Mouse (Mus musculus): ENCODE results near the gene Ctnna3. TPM values are rescaled to one million over a fixed set of nuclear protein-coding genes. Genes with fewer than 3 reads are reported as not detected.

Ctnna3 gene
- total and polyA plus RNA-seq, 2 experiments from 2014 or later: 18.6 to 62.6 TPM

GRCm38 (mm10) chr10:63978969-63979368 is 549.1 kb downstream of the Ctnna3 start:
- WGBS: 63% methylated on average over 5 of the region's 5 CpGs

DNA sequence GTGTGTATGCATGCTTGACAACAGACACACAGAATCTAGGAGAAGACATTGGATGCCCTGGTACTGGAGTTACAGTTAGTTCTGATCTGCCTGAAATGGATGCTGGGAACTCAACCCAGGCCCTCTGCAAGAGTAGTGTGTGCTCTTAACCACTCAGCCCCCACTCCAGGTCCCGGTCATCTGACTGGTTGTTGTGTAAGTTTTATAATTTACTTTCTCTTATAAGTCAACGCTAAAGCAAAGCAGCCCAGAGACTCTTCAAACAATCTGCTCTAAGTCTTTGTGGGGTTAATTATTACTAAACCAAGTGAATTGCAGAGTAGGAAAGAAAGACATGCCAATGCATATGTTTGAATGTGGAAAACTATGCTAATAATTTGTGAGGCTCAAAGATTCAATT is 549.5 kb downstream of the Ctnna3 start:
- H3K4me3 ChIP-seq (ENCODE audit: low read depth, low read length): no peak overlapping the region
- no peak overlapping the region for H3K27ac ChIP-seq (ENCODE audit: low read depth)
- H3K36me3 ChIP-seq (replicated peaks; ENCODE audit: control insufficient read depth, insufficient read depth, low read length): no peaks in the 10 kb centered on the region
- TF ChIP-seq CTCF (IDR thresholded peaks at IDR 0.05; ENCODE audit: low read depth) (no peak), EP300 (IDR thresholded peaks at IDR 0.05; ENCODE audit: low read depth) (no peak)
- ATAC-seq (ENCODE audit: insufficient read depth, low read depth) (no peak), DNase-seq (ENCODE audit: low spot score) (no peak)
- no peak overlapping the region for H3K4me2 ChIP-seq (ENCODE audit: low read depth, low read length)
- no peaks in the 10 kb centered on the region; the same call in 1 of the 2 replicates for H3K4me1 ChIP-seq (ENCODE audit: control insufficient read depth, insufficient read depth)
- H3K27me3 ChIP-seq (ENCODE audit: control insufficient read depth, insufficient read depth, low read length): no peaks in the 10 kb centered on the region
- no peak overlapping the region for H3K9ac ChIP-seq (replicated peaks; ENCODE audit: low read depth, low read length)
- WGBS: 96% methylated on average over 2 of the region's 2 CpGs
- H3K9me3 ChIP-seq (replicated peaks; ENCODE audit: control insufficient read depth, low read length): no peaks in the 10 kb centered on the region

More at GRCm38 (mm10) chr10:63978969-63979368, 549.1 kb downstream of the Ctnna3 start:
- Histone ChIP-seq H3K4me3 (ENCODE audit: low read depth, low read length) (no peak overlapping the region), H3K9me3 (replicated peaks; ENCODE audit: control insufficient read depth, low read length) (no peaks in the 10 kb centered on the region), H3K27me3 (ENCODE audit: control insufficient read depth, insufficient read depth, low read length) (no peaks in the 10 kb centered on the region), H3K4me2 (ENCODE audit: low read depth, low read length) (no peak overlapping the region), H3K27ac (ENCODE audit: low read depth) (no peak overlapping the region), H3K36me3 (replicated peaks; ENCODE audit: control insufficient read depth, insufficient read depth, low read length) (no peaks in the 10 kb centered on the region), H3K9ac (replicated peaks; ENCODE audit: low read depth, low read length) (no peak overlapping the region), H3K4me1 (ENCODE audit: control insufficient read depth, insufficient read depth) (no peaks in the 10 kb centered on the region; the same call in 1 of the 2 replicates)
- TF ChIP-seq CTCF (IDR thresholded peaks at IDR 0.05; ENCODE audit: low read depth) (no peak), EP300 (IDR thresholded peaks at IDR 0.05; ENCODE audit: low read depth) (no peak)
- DNase-seq (ENCODE audit: low spot score) (no peak), ATAC-seq (ENCODE audit: insufficient read depth, low read depth) (no peak)

DNA sequence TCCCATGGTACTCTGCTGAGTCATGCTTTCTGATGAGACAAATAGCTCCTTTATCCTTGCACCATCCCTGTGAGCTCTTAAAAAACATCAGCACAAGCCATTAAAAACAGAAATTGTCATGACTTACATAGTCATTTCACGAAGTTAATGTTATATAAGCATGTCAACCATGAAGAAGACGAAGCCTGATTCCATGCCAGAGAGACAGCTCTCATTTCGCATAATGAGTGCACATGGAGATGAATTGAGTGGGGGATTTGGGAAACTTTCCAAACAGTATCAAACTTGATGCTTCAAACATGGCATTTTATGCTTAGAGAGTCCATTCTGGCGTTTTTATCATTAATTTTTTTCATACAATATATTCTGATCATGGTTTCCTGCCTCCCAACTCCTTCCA is 555.7 kb downstream of the Ctnna3 start:
- no peak for ATAC-seq (ENCODE audit: insufficient read depth, low read depth)
- Histone ChIP-seq H3K9me3 (replicated peaks; ENCODE audit: control insufficient read depth, low read length) (no peaks in the 10 kb centered on the region), H3K27ac (ENCODE audit: low read depth) (no peak overlapping the region), H3K4me2 (ENCODE audit: low read depth, low read length) (no peak overlapping the region), H3K27me3 (ENCODE audit: control insufficient read depth, insufficient read depth, low read length) (no peaks in the 10 kb centered on the region), H3K9ac (replicated peaks; ENCODE audit: low read depth, low read length) (no peak overlapping the region), H3K36me3 (replicated peaks; ENCODE audit: control insufficient read depth, insufficient read depth, low read length) (no peaks in the 10 kb centered on the region), H3K4me3 (ENCODE audit: low read depth, low read length) (no peak overlapping the region), H3K4me1 (ENCODE audit: control insufficient read depth, insufficient read depth) (peaks cover 5% of the 10 kb centered on the region; the same call in 1 of the 2 replicates)
- DNase-seq (ENCODE audit: low spot score): no peak
- TF ChIP-seq EP300 (IDR thresholded peaks at IDR 0.05; ENCODE audit: low read depth): no peak
- no peak for TF ChIP-seq CTCF (IDR thresholded peaks at IDR 0.05; ENCODE audit: low read depth)
- 72% methylated on average over 4 of the region's 4 CpGs for WGBS

DNA sequence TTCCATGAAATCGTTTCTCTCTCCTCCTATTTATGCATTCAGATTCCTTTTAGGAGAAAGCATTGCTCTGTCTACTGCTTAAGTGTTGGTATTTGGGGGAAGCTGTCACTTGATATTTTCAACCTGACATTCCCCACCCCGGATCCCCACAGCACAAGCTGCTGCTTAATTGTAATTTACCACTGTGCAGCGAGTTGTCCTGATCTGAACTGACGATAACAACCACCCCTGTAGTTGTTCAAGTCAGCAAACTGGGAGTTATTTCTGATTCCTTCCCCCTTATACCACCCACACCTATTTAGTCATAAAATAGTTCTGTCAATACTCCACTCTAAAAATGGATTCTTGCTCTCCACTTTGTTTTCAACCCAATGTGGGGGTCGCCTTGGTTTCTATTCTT is 564.4 kb downstream of the Ctnna3 start:
- H3K9me3 ChIP-seq (replicated peaks; ENCODE audit: control insufficient read depth, low read length): no peaks in the 10 kb centered on the region
- H3K36me3 ChIP-seq (replicated peaks; ENCODE audit: control insufficient read depth, insufficient read depth, low read length): no peaks in the 10 kb centered on the region
- H3K27ac ChIP-seq (ENCODE audit: low read depth): no peak overlapping the region
- TF ChIP-seq EP300 (IDR thresholded peaks at IDR 0.05; ENCODE audit: low read depth): no peak
- H3K9ac ChIP-seq (replicated peaks; ENCODE audit: low read depth, low read length): no peak overlapping the region
- DNase-seq (ENCODE audit: low spot score): no peak
- 80% methylated on average over 5 of the region's 5 CpGs for WGBS
- no peak for ATAC-seq (ENCODE audit: insufficient read depth, low read depth)
- H3K4me3 ChIP-seq (ENCODE audit: low read depth, low read length): no peak overlapping the region
- no peak overlapping the region for H3K4me2 ChIP-seq (ENCODE audit: low read depth, low read length)
- H3K27me3 ChIP-seq (ENCODE audit: control insufficient read depth, insufficient read depth, low read length): no peaks in the 10 kb centered on the region
- peaks cover 4% of the 10 kb centered on the region; the same call in 1 of the 2 replicates for H3K4me1 ChIP-seq (ENCODE audit: control insufficient read depth, insufficient read depth)

GRCm38 (mm10) chr10:64001531-64001930 is 571.6 kb downstream of the Ctnna3 start:
- TF ChIP-seq CTCF (IDR thresholded peaks at IDR 0.05; ENCODE audit: low read depth) (no peak), EP300 (IDR thresholded peaks at IDR 0.05; ENCODE audit: low read depth) (no peak)
- ATAC-seq (ENCODE audit: insufficient read depth, low read depth): no peak
- Histone ChIP-seq H3K4me1 (ENCODE audit: control insufficient read depth, insufficient read depth) (no peaks in the 10 kb centered on the region), H3K9ac (replicated peaks; ENCODE audit: low read depth, low read length) (no peak overlapping the region), H3K36me3 (replicated peaks; ENCODE audit: control insufficient read depth, insufficient read depth, low read length) (no peaks in the 10 kb centered on the region), H3K27me3 (ENCODE audit: control insufficient read depth, insufficient read depth, low read length) (no peaks in the 10 kb centered on the region), H3K27ac (ENCODE audit: low read depth) (no peak overlapping the region), H3K4me3 (ENCODE audit: low read depth, low read length) (no peak overlapping the region), H3K9me3 (replicated peaks; ENCODE audit: control insufficient read depth, low read length) (no peaks in the 10 kb centered on the region), H3K4me2 (ENCODE audit: low read depth, low read length) (no peak overlapping the region)
- WGBS: 70% methylated on average over 6 of the region's 6 CpGs
- no peak for DNase-seq (ENCODE audit: low spot score)

DNA sequence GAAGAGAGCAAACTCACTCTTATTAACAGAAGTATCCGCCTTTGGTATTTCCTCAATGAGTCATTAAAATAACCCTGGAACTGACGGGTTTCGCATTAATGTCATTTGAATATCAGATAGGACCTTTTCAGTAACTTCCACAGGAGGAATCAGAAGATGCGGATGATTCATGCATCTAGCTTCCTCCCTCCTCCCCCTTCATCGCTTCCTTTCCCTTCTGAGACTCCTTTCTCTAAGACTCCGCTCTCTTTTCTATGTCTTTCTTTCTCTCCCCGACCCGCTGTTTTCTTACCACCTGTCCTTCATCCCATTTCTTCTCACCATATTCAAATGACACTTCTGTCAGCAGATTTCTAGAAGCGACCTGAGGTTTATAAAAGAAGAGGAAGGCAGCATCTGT is 572.1 kb downstream of the Ctnna3 start:
- no peaks in the 10 kb centered on the region for H3K4me1 ChIP-seq (ENCODE audit: control insufficient read depth, insufficient read depth)
- DNase-seq (ENCODE audit: low spot score) (no peak), ATAC-seq (ENCODE audit: insufficient read depth, low read depth) (no peak)
- no peak overlapping the region for H3K9ac ChIP-seq (replicated peaks; ENCODE audit: low read depth, low read length)
- H3K9me3 ChIP-seq (replicated peaks; ENCODE audit: control insufficient read depth, low read length): no peaks in the 10 kb centered on the region
- TF ChIP-seq EP300 (IDR thresholded peaks at IDR 0.05; ENCODE audit: low read depth) (no peak), CTCF (IDR thresholded peaks at IDR 0.05; ENCODE audit: low read depth) (no peak)
- H3K27ac ChIP-seq (ENCODE audit: low read depth): no peak overlapping the region
- no peaks in the 10 kb centered on the region for H3K36me3 ChIP-seq (replicated peaks; ENCODE audit: control insufficient read depth, insufficient read depth, low read length)
- 74% methylated on average over 9 of the region's 9 CpGs for WGBS
- H3K4me3 ChIP-seq (ENCODE audit: low read depth, low read length): no peak overlapping the region
- no peaks in the 10 kb centered on the region for H3K27me3 ChIP-seq (ENCODE audit: control insufficient read depth, insufficient read depth, low read length)
- H3K4me2 ChIP-seq (ENCODE audit: low read depth, low read length): no peak overlapping the region
